Mouse (Mus musculus): ENCODE results near the gene Tubb5. TPM values are rescaled to one million over a fixed set of nuclear protein-coding genes. Genes with fewer than 3 reads are reported as not detected.

Gene Tubb5
- 100 to 1,000 TPM; 449 to 487 TPM for total RNA-seq (2023)

DNA sequence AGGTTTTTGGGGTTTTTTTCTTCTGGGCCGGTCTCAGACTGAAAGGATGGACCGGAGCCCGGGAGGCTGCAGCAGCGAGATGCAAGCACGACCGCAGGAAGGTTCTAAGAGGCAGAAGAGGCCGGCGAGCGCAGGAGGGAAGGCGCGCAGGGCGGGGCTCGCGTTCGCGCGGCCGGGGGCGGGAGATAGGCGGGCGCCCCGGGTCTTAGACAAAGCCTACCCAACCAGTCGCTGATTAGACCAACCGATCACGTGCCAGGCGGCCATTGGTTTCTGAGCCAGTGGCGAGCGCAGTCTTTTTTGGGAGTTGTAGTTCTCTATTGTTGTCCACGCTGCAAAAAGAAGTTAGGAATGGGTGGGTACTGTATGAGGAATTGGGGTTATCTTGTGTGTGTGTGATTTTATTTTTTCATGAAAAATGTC lies at the start of gene Tubb5:
Tubb5 (minus strand) TSS at position 185 of the 423 bp plus-strand sequence.

GRCm38 (mm10) chr17:35879245-35880057 lies 41.3 kb upstream of the Tubb5 start, which contains the start of gene Dhx16:
Gene Dhx16, plus strand, starts transcription at chr17:35879819.

DNA sequence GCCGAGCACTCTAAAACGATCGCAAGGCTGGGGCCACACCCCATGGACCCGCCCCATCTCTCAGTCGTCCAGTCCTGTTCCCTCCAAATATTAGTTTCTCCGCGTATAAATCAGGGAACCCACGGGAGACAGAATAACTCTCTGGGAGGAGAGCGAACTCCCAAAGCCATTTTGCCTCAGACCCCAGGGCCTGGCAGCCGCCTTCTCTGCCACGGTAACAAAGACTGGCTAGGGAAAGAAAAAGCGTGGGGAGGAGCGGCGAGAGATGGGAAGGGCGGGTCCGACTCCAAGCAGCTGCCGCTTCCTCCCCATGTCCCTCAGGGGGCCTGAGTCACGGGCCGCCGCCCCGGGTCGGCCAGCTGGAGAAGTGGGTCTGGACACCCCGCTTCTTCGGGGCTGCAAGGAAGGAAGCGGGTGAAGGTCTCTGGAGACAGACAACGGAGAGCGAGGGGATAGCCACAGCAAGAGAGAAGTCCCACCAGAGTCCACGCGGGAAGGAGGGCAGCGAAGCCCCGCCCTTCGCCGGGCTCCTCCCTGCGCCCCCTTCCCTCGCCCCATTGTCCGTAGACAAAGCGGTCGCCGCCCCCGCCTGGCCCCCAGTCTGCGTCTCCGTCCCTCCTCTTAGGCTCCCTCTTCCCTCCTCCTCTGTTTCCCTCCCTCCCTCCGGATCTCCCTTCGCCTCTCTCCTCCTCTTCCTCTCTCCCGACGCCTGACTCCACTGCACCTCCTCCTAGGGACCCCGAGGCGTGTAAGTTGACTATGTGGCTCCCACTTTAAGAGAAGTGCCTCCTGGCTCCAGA lies 27.6 kb upstream of the Tubb5 start, which contains the start of gene Ppp1r18:
Ppp1r18 (plus strand) TSS at position 113 of the 800 bp plus-strand sequence.

DNA sequence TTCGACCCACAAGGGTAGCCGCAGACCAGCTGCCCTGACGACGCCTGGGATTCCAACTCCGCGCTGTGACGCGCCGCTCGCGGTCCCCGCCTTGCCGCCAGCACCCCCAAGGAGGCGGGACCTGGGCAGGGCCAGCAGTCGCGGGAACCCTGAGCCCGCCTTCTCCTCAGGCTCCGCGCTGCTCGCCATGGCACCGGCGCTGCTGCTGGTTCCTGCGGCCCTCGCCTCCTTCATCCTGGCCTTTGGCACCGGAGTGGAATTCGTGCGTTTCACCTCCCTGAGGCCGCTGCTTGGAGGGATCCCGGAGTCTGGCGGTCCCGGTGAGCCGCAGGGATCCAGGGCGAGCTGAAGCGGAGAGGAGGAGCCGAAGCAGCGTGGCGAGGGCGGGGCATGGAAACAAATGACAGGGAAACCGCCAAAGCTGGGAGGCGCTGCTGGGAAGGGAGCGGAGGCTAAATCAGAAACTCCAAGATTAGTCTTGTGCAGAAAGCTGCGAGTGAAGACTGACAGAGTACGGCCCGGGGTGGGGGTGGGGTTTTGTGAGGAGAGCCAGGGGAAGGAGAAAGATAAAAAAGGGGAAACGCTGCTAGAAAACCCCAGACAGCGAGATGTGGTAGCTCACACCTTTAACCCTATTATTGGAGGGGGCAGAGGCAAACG lies 23.2 kb upstream of the Tubb5 start, which contains the start of gene Nrm:
Nrm (plus strand) TSS at position 121 of the 660 bp plus-strand sequence.

GRCm38 (mm10) chr17:35841076-35841950 lies 3.2 kb upstream of the Tubb5 start, which contains the start of gene Mdc1:
Gene Mdc1, plus strand, starts transcription at chr17:35841515.

GRCm38 (mm10) chr17:35822964-35823937 lies 14.9 kb downstream of the Tubb5 start, which contains the start of gene Flot1:
Gene Flot1, plus strand, starts transcription at chr17:35823230.

GRCm38 (mm10) chr17:35821439-35822430 lies 16.4 kb downstream of the Tubb5 start, which contains the start of gene Ier3:
Gene Ier3, plus strand, starts transcription at chr17:35821684.

Other genes starting within 250 kb of the Tubb5 start
- gene Sfta2, start 236.8 kb downstream of the Tubb5 start, total RNA-seq (2023) = not detected
- not detected for gene Gm9573, start 211.7 kb downstream of the Tubb5 start, total RNA-seq (2023)
- not detected for gene Mucl3, start 194.6 kb downstream of the Tubb5 start, total RNA-seq (2023)
- 10 to 100 TPM in 1 of 2 experiments, 1 to 10 TPM in 1; 7.2 to 11.6 TPM for gene Vars2, start 170.7 kb downstream of the Tubb5 start, total RNA-seq (2023)
- 1 to 10 TPM; 6.5 to 9.4 TPM for gene Gtf2h4, start 164.6 kb downstream of the Tubb5 start, total RNA-seq (2023)
- under 1 TPM; 0.31 to 0.51 TPM for gene Ddr1, start 133.7 kb downstream of the Tubb5 start, total RNA-seq (2023)
- gene Ier3, start 16.6 kb downstream of the Tubb5 start, total RNA-seq (2023) = 100 to 1,000 TPM; 115 to 121 TPM
- 100 to 1,000 TPM; 181 to 198 TPM for gene Flot1, start 15.1 kb downstream of the Tubb5 start, total RNA-seq (2023)
- gene Mdc1, start 3.2 kb upstream of the Tubb5 start, total RNA-seq (2023) = 10 to 100 TPM; 33.5 to 33.9 TPM
- gene Nrm, start 23.0 kb upstream of the Tubb5 start, total RNA-seq (2023) = 10 to 100 TPM; 40.8 to 50.0 TPM
- 100 to 1,000 TPM; 291 to 293 TPM for gene Ppp1r18, start 27.3 kb upstream of the Tubb5 start, total RNA-seq (2023)
- 10 to 100 TPM; 63.4 to 68.3 TPM for gene Dhx16, start 41.5 kb upstream of the Tubb5 start, total RNA-seq (2023)
- 10 to 100 TPM; 12.1 to 14.2 TPM for gene 2310061I04Rik, start 59.1 kb upstream of the Tubb5 start, total RNA-seq (2023)
- gene Atat1, start 71.8 kb upstream of the Tubb5 start, total RNA-seq (2023) = 10 to 100 TPM; 13.1 to 14.4 TPM
- gene Mrps18b, start 78.1 kb upstream of the Tubb5 start, total RNA-seq (2023) = 10 to 100 TPM; 18.4 to 21.4 TPM
- 100 to 1,000 TPM; 100 to 125 TPM for gene Ppp1r10, start 78.1 kb upstream of the Tubb5 start, total RNA-seq (2023)
- 10 to 100 TPM; 73.8 to 79.6 TPM for gene Abcf1, start 131.5 kb upstream of the Tubb5 start, total RNA-seq (2023)
- 10 to 100 TPM; 43.5 to 46.4 TPM for gene Gnl1, start 141.5 kb upstream of the Tubb5 start, total RNA-seq (2023)
- gene Prr3, start 141.9 kb upstream of the Tubb5 start, total RNA-seq (2023) = 10 to 100 TPM; 25.9 to 32.6 TPM
- gene H2-T24, start 182.3 kb upstream of the Tubb5 start, total RNA-seq (2023) = 10 to 100 TPM; 34.9 to 43.5 TPM
- 100 to 1,000 TPM; 154 to 159 TPM for gene H2-T23, start 194.5 kb upstream of the Tubb5 start, total RNA-seq (2023)
- 10 to 100 TPM; 28.5 to 30.4 TPM for gene H2-T22, start 204.4 kb upstream of the Tubb5 start, total RNA-seq (2023)
- under 1 TPM in 1 of 2 experiments, not detected in 1; 0.24 TPM for gene Gm6034, start 204.7 kb upstream of the Tubb5 start, total RNA-seq (2023)
- 10 to 100 TPM; 26.6 to 29.0 TPM for gene Gm11127, start 220.1 kb upstream of the Tubb5 start, total RNA-seq (2023)